Mouse (Mus musculus) MEL (cell line): ENCODE results near the gene Npas3. TPM values are rescaled to one million over a fixed set of nuclear protein-coding genes. Genes with fewer than 3 reads are reported as not detected.

Experiments
- DNase-seq: peaks from one replicate; pipeline ENCODE4 v3.0.0; 2011; ENCODE audit warnings: low read depth, low spot score
- H3K27ac ChIP-seq: 2 replicates; pipeline ENCODE4 v1.5.1; 2012; ENCODE audit warnings: low read depth, mild to moderate bottlenecking, control low read depth, low read length, moderate library complexity; ENCODE audit not compliant: control insufficient read depth
- H3K27me3 ChIP-seq, 2 experiments: fragments of 150-350 bp in 1 of 2; sonication (generic) in 1 of 2; 2 replicates each; pipeline ENCODE4 v1.6.1; 2012; ENCODE audit warnings: low read length in 2 of 2, mild to moderate bottlenecking in 2 of 2, improper control_type of control experiment in 1 of 2, moderate library complexity in 1 of 2; ENCODE audit not compliant: insufficient read depth in 2 of 2, control insufficient read depth in 1 of 2
- H3K36me3 ChIP-seq, 2 experiments: 2 replicates each; pipeline ENCODE4 v1.6.1; 2012 to 2014; ENCODE audit warnings: low read length in 2 of 2, improper control_type of control experiment in 1 of 2, inconsistent platforms in 1 of 2, mild to moderate bottlenecking in 1 of 2; ENCODE audit not compliant: insufficient read depth in 2 of 2, control insufficient read depth in 1 of 2
- H3K4me1 ChIP-seq, 2 experiments: fragments of 150-350 bp in 1 of 2; sonication (generic) in 1 of 2; 2 replicates each; pipeline ENCODE4 v1.6.1; 2012; ENCODE audit warnings: low read length in 2 of 2, improper control_type of control experiment in 1 of 2, mild to moderate bottlenecking in 1 of 2; ENCODE audit not compliant: insufficient read depth in 2 of 2, control insufficient read depth in 1 of 2
- H3K4me3 ChIP-seq, 2 experiments: fragments of 150-350 bp in 1 of 2; sonication (generic) in 1 of 2; 2 replicates each; pipeline ENCODE4 v1.5.1; 2012; ENCODE audit warnings: low read depth in 2 of 2, low read length in 2 of 2, mild to moderate bottlenecking in 2 of 2, moderate library complexity in 2 of 2, control low read depth in 1 of 2, improper control_type of control experiment in 1 of 2; ENCODE audit not compliant: control insufficient read depth in 1 of 2, insufficient read depth in 1 of 2
- H3K79me2 ChIP-seq: 2 replicates; pipeline ENCODE4 v1.6.1; 2012; ENCODE audit warnings: mild to moderate bottlenecking, low read length, moderate library complexity; ENCODE audit not compliant: control insufficient read depth, poor library complexity, insufficient read depth
- H3K9ac ChIP-seq: 2 replicates; pipeline ENCODE4 v1.6.1; 2012; ENCODE audit warnings: low read depth, mild to moderate bottlenecking, control low read depth, low read length, moderate library complexity; ENCODE audit not compliant: control insufficient read depth, poor library complexity, severe bottlenecking
- H3K9me3 ChIP-seq: fragments of 150-350 bp; sonication (generic); replicated peaks from 2 replicates; pipeline ENCODE4 v1.6.1; 2012; ENCODE audit warnings: mild to moderate bottlenecking, low read length, improper control_type of control experiment, moderate library complexity; ENCODE audit not compliant: insufficient read depth
- BHLHE40 ChIP-seq: IDR thresholded peaks from 2 replicates; pipeline ENCODE4 v1.6.1; 2012; ENCODE audit warnings: low read depth, mild to moderate bottlenecking, inconsistent platforms, low read length, improper control_type of control experiment, borderline replicate concordance
- CHD1 ChIP-seq: IDR thresholded peaks from 2 replicates; pipeline ENCODE4 v1.6.1; 2012; ENCODE audit warnings: low read depth, mild to moderate bottlenecking, inconsistent platforms, low read length, improper control_type of control experiment
- CTCF ChIP-seq, 3 experiments: IDR thresholded peaks in 2 of 3; conservative IDR thresholded peaks in 1 of 3; 2 replicates each; pipeline ENCODE4 v1.5.1; 2011 to 2012; ENCODE audit warnings: low read length in 3 of 3, low read depth in 2 of 3, mild to moderate bottlenecking in 2 of 3, improper control_type of control experiment in 1 of 3, inconsistent platforms in 1 of 3, mixed read lengths in 1 of 3, moderate library complexity in 1 of 3; ENCODE audit not compliant: control insufficient read depth in 1 of 3, insufficient read depth in 1 of 3, poor library complexity in 1 of 3, severe bottlenecking in 1 of 3
- E2F4 ChIP-seq: IDR thresholded peaks from 2 replicates; pipeline ENCODE4 v1.6.1; 2011; ENCODE audit warnings: low read depth, low read length, improper control_type of control experiment, borderline replicate concordance
- ETS1 ChIP-seq: IDR thresholded peaks from 2 replicates; pipeline ENCODE4 v1.6.1; 2012; ENCODE audit warnings: low read depth, mild to moderate bottlenecking, inconsistent platforms, low read length, improper control_type of control experiment, moderate library complexity
- GABPA ChIP-seq: IDR thresholded peaks from 2 replicates; pipeline ENCODE4 v1.6.1; 2012; ENCODE audit warnings: low read depth, mild to moderate bottlenecking, inconsistent platforms, low read length, improper control_type of control experiment, moderate library complexity
- GATA1 ChIP-seq: IDR thresholded peaks from 2 replicates; pipeline ENCODE4 v1.6.1; 2011; ENCODE audit warnings: low read depth, low read length, improper control_type of control experiment
- HCFC1 ChIP-seq: IDR thresholded peaks from 2 replicates; pipeline ENCODE4 v1.6.1; 2012; ENCODE audit warnings: low read depth, mild to moderate bottlenecking, inconsistent platforms, low read length, improper control_type of control experiment, moderate library complexity
- KAT2A ChIP-seq: conservative IDR thresholded peaks from 2 replicates; pipeline ENCODE4 v1.6.1; 2012; ENCODE audit warnings: low read depth, low read length, improper control_type of control experiment, inconsistent platforms
- MEF2A ChIP-seq: IDR thresholded peaks from 2 replicates; pipeline ENCODE4 v1.6.1; 2014; ENCODE audit warnings: low read depth, mild to moderate bottlenecking, inconsistent platforms, low read length, improper control_type of control experiment; ENCODE audit not compliant: poor library complexity, insufficient replicate concordance, severe bottlenecking; ENCODE audit errors: extremely low read depth
- MYB ChIP-seq: IDR thresholded peaks from 2 replicates; pipeline ENCODE4 v1.6.1; 2011; ENCODE audit warnings: mild to moderate bottlenecking, low read depth, low read length, improper control_type of control experiment
- MYC ChIP-seq: IDR thresholded peaks from 2 replicates; pipeline ENCODE4 v1.6.1; 2011; ENCODE audit warnings: low read depth, mild to moderate bottlenecking, low read length, improper control_type of control experiment, moderate library complexity
- NELFE ChIP-seq: IDR thresholded peaks from 2 replicates; pipeline ENCODE4 v1.6.1; 2011; ENCODE audit warnings: low read depth, low read length, improper control_type of control experiment
- POLR2AphosphoS5 ChIP-seq: IDR thresholded peaks from 2 replicates; pipeline ENCODE4 v1.6.1; 2012; ENCODE audit warnings: low read depth, borderline replicate concordance, mild to moderate bottlenecking, inconsistent platforms, low read length, moderate library complexity, mixed read lengths
- RAD21 ChIP-seq: IDR thresholded peaks from 2 replicates; pipeline ENCODE4 v1.6.1; 2011; ENCODE audit warnings: mild to moderate bottlenecking, low read depth, low read length, improper control_type of control experiment
- SIN3A ChIP-seq: IDR thresholded peaks from 2 replicates; pipeline ENCODE4 v1.6.1; 2012; ENCODE audit warnings: low read length, improper control_type of control experiment, inconsistent platforms
- TAL1 ChIP-seq: IDR thresholded peaks from 2 replicates; pipeline ENCODE4 v1.6.1; 2012; ENCODE audit warnings: mild to moderate bottlenecking, inconsistent platforms, low read length, moderate library complexity, mixed read lengths
- TCF12 ChIP-seq: IDR thresholded peaks from 2 replicates; pipeline ENCODE4 v1.6.1; 2014; ENCODE audit warnings: low read depth, mild to moderate bottlenecking, inconsistent platforms, low read length, improper control_type of control experiment, moderate library complexity
- ZC3H11A ChIP-seq: IDR thresholded peaks from 2 replicates; pipeline ENCODE4 v1.6.1; 2012; ENCODE audit warnings: low read depth, mild to moderate bottlenecking, inconsistent platforms, low read length, improper control_type of control experiment
- ZKSCAN1 ChIP-seq: IDR thresholded peaks from 2 replicates; pipeline ENCODE4 v1.6.1; 2012; ENCODE audit warnings: low read depth, mild to moderate bottlenecking, inconsistent platforms, low read length, improper control_type of control experiment, moderate library complexity
- polyA plus RNA-seq, 2 experiments: library from polyadenylated mRNA; stranded (reverse) in 1 of 2; unstranded in 1 of 2; fragments of >175 nt in 1 of 2; fragments of >200 nt in 1 of 2; gene quantifications; 2 replicates each; pipeline versions ENCODE4 v1.2.1 to v1.2.4; 2012; ENCODE audit warnings: low replicate concordance in 2 of 2, low read depth in 1 of 2; ENCODE audit not compliant: insufficient read length in 2 of 2, insufficient read depth in 1 of 2, missing spikeins in 1 of 2
- total RNA-seq: library from RNA; depleted of rRNA; stranded (reverse); fragments of 300-350 nt; gene quantifications from 2 replicates; pipeline ENCODE4 v1.2.3, GENCODE M21; 2012

Npas3 gene
- total and polyA plus RNA-seq, 3 experiments: not detected

DNA sequence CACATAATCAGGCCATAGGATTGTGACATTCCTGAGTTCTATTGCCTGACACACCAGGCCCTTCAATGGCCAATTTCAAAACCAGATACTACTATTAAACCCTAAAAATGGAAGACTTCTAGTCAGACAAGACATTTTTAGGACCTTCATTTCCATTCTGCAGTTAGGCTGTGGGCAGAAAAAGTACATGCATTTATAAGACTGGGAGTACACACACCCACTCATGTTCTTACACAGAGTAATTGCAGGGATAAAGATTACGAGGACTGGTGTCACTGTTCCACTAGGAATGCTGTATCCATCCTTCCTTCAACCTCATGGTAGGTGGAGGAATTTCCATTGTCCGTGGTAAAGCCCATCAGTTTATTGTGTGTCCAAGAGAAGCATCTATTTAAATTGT lies 661.7 kb downstream of the Npas3 start:
- H3K9me3 ChIP-seq: no peaks in the 10 kb centered on the region
- H3K27me3 ChIP-seq: no peaks in the 10 kb centered on the region
- H3K27ac ChIP-seq: no peak overlapping the region

DNA sequence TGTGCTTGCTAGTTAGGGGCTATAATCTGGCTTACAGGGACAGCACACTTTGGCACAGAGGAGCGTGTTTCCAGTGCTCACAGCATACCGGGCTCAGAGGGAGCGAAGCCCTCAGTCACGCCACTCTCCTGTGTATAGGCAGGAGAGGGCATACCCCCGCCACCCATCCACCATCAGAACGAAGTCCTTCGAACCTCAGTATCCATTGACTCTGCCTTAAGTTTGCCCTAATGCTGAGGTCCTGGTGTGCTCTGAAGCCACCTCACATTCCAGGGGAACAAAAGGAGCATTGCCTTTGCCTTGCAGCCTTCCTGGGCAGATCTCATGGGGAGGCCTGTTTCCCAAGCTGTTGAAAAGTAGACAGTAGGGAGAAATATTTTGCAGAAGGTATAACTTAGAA lies 673.7 kb downstream of the Npas3 start:
- DNase-seq: no peak
- no peaks in the 10 kb centered on the region for H3K27me3 ChIP-seq
- TF ChIP-seq CHD1 (no peak), HCFC1 (no peak), E2F4 (no peak), ETS1 (no peak), MEF2A (no peak), GATA1 (no peak), MYB (no peak), TCF12 (no peak), BHLHE40 (no peak), TAL1 (no peak), NELFE (no peak), KAT2A (no peak)
- no peaks in the 10 kb centered on the region for H3K4me1 ChIP-seq
- H3K9me3 ChIP-seq: no peaks in the 10 kb centered on the region
- no peak overlapping the region for H3K4me3 ChIP-seq
- H3K9ac ChIP-seq: no peak overlapping the region
- no peaks in the 10 kb centered on the region for H3K36me3 ChIP-seq
- H3K27ac ChIP-seq: no peak overlapping the region
- no peaks in the 10 kb centered on the region for H3K79me2 ChIP-seq

More for the DNA sequence above, 661.7 kb downstream of the Npas3 start:
- no peaks in the 10 kb centered on the region for H3K36me3 ChIP-seq
- no peaks in the 10 kb centered on the region for H3K4me1 ChIP-seq
- TF ChIP-seq SIN3A (no peak), MYC (no peak), GABPA (no peak), CHD1 (no peak), RAD21 (no peak), ZC3H11A (no peak), HCFC1 (no peak), CTCF (IDR thresholded peaks at IDR 0.05 in 2 of 3, conservative IDR thresholded peaks at IDR 0.05 in 1 of 3; ENCODE audit: control insufficient read depth in 1 of 3, insufficient read depth in 1 of 3, low read depth in 2 of 3, low read length in 3 of 3, poor library complexity in 1 of 3, severe bottlenecking in 1 of 3) (no peak), POLR2AphosphoS5 (no peak), ZKSCAN1 (no peak)
- no peak for DNase-seq
- no peak overlapping the region for H3K4me3 ChIP-seq
- H3K79me2 ChIP-seq: no peaks in the 10 kb centered on the region
- no peak overlapping the region for H3K9ac ChIP-seq
